In the genomic region with DNA sequence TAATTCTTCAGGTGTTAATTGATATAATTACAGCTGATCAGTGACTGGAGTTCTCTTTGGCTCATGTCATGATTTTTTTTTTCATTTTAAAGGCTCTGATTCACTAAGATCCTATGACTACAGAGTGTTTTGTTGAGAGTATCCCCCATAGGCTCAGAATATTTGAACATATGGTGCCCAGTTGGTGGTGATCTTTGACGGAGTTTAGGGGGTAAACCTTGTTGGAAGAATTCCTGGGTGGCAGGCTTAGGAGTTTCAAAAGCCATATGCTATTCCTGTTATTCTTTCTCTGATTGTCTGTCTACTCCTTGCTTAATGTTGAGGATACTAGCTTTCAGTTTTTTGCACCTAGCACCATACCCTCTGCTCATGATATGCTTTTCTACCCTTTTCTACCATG, we compare ENCODE assay signal across 11 mouse cellular contexts.
"Had no signal": no experiment of that assay in that cellular context is flagged by ENCODE, and none has a peak within 500 bp of the region (broad histone marks: within the 10 kb centered on the region; RNA-seq: fewer than 3 reads in every experiment).

No protein-coding gene starts in this region.

- DNase-seq: kidney, adult 8-10 months; kidney, postnatal 10 days; kidney, postnatal 36 days; layer of hippocampus, postnatal 36 days; lung, adult 18-20 months; lung, postnatal 10 days; lung, postnatal 36 days; right cerebral cortex, postnatal 14 days; right cerebral cortex, postnatal 4 days; thymus, adult 2 months; thymus, postnatal 14 days had no signal
